Mouse (Mus musculus) activated CD4-positive, CD25-positive, alpha-beta regulatory T cell, adult 4 months (primary cell): ENCODE measurements around the gene Dcaf11. TPM values are rescaled to one million over a fixed set of nuclear protein-coding genes. Genes with fewer than 3 reads are reported as not detected.

Source experiments
- ATAC-seq: one replicate; pipeline ENCODE4 v1.8.0; 2017
- polyA plus RNA-seq, 2 experiments: library from polyadenylated mRNA; unstranded; fragments of 100-300 nt; shearing (Covaris generic); gene quantifications; one replicate each; pipeline ENCODE4 v1.2.1; 2017

Gene Dcaf11
- polyA plus RNA-seq, 2 experiments from 2014 or later, result 95.9 to 97.4 TPM

- peak; percentile 36 for ATAC-seq
Observed at GRCm38 (mm10) chr14:55617822-55618221, 58.0 kb downstream of the Dcaf11 start, which contains the start of gene Rec8. Rec8 (plus strand) TSS chr14:55618037.

- ATAC-seq, result no peak
Observed at GRCm38 (mm10) chr14:55618486-55619195, 58.8 kb downstream of the Dcaf11 start.

Other genes with a start within 250 kb of the Dcaf11 start
- 10 to 100 TPM; 39.2 to 42.2 TPM for gene Dhrs4, start 81.2 kb upstream of the Dcaf11 start, polyA plus RNA-seq
- not detected for gene Carmil3, start 69.4 kb upstream of the Dcaf11 start, polyA plus RNA-seq
- not detected for gene Cpne6, start 49.6 kb upstream of the Dcaf11 start, polyA plus RNA-seq
- under 1 TPM in 1 of 2 experiments, not detected in 1; 0.07 TPM for gene Nrl, start 35.0 kb upstream of the Dcaf11 start, polyA plus RNA-seq
- 10 to 100 TPM; 23.6 to 33.4 TPM for gene Pck2, start 19.7 kb upstream of the Dcaf11 start, polyA plus RNA-seq
- gene A730061H03Rik, start 400 bp downstream of the Dcaf11 start, polyA plus RNA-seq, result not detected
- gene Fitm1, start 15.6 kb downstream of the Dcaf11 start, polyA plus RNA-seq, result not detected
- gene Psme1, start 18.1 kb downstream of the Dcaf11 start, polyA plus RNA-seq, result 100 to 1,000 TPM; 700 to 830 TPM
- 10 to 100 TPM; 25.2 to 28.6 TPM for gene Emc9, start 25.3 kb downstream of the Dcaf11 start, polyA plus RNA-seq
- 100 to 1,000 TPM; 980 to 996 TPM for gene Psme2, start 31.1 kb downstream of the Dcaf11 start, polyA plus RNA-seq
- gene Rnf31, start 31.7 kb downstream of the Dcaf11 start, polyA plus RNA-seq, result 10 to 100 TPM; 32.6 to 33.3 TPM
- gene Irf9, start 43.6 kb downstream of the Dcaf11 start, polyA plus RNA-seq, result 100 to 1,000 TPM; 129 to 164 TPM
- 1 to 10 TPM; 1.3 to 1.9 TPM for gene Rec8, start 58.0 kb downstream of the Dcaf11 start, polyA plus RNA-seq
- gene Ipo4, start 76.0 kb downstream of the Dcaf11 start, polyA plus RNA-seq, result 10 to 100 TPM; 29.2 to 30.6 TPM
- not detected for gene Gm49378, start 77.9 kb downstream of the Dcaf11 start, polyA plus RNA-seq
- 10 to 100 TPM; 38.8 to 49.2 TPM for gene Tm9sf1, start 83.8 kb downstream of the Dcaf11 start, polyA plus RNA-seq
- 1 to 10 TPM in 1 of 2 experiments, under 1 TPM in 1; 0.57 to 2.1 TPM for gene Tssk4, start 90.2 kb downstream of the Dcaf11 start, polyA plus RNA-seq
- gene Mdp1, start 100.5 kb downstream of the Dcaf11 start, polyA plus RNA-seq, result 10 to 100 TPM; 87.8 to 88.5 TPM
- 10 to 100 TPM; 23.7 to 25.9 TPM for gene Gmpr2, start 111.9 kb downstream of the Dcaf11 start, polyA plus RNA-seq
- gene Nedd8, start 112.1 kb downstream of the Dcaf11 start, polyA plus RNA-seq, result 100 to 1,000 TPM; 361 to 408 TPM
- gene Tinf2, start 121.8 kb downstream of the Dcaf11 start, polyA plus RNA-seq, result 10 to 100 TPM; 23.4 to 28.3 TPM
- gene Tgm1, start 153.9 kb downstream of the Dcaf11 start, polyA plus RNA-seq, result not detected
- 10 to 100 TPM; 53.3 to 60.8 TPM for gene Rabggta, start 162.3 kb downstream of the Dcaf11 start, polyA plus RNA-seq
- 10 to 100 TPM; 46.4 to 48.9 TPM for gene Dhrs1, start 185.7 kb downstream of the Dcaf11 start, polyA plus RNA-seq
- 1 to 10 TPM; 6.0 to 8.2 TPM for gene Nop9, start 185.7 kb downstream of the Dcaf11 start, polyA plus RNA-seq
- gene Cideb, start 198.5 kb downstream of the Dcaf11 start, polyA plus RNA-seq, result not detected
- under 1 TPM in 1 of 2 experiments, not detected in 1; 0.40 TPM for gene Ltb4r2, start 201.4 kb downstream of the Dcaf11 start, polyA plus RNA-seq
- 1 to 10 TPM; 2.5 to 5.6 TPM for gene Ltb4r1, start 206.0 kb downstream of the Dcaf11 start, polyA plus RNA-seq
- under 1 TPM in 1 of 2 experiments, not detected in 1; 0.08 TPM for gene Adcy4, start 224.1 kb downstream of the Dcaf11 start, polyA plus RNA-seq
- 10 to 100 TPM; 94.3 to 99.3 TPM for gene Ripk3, start 228.9 kb downstream of the Dcaf11 start, polyA plus RNA-seq